Mouse (Mus musculus) mature B cell (primary cell): ENCODE data around the gene Cxcl12.

ENCODE experiments used
- in situ Hi-C: fragments of 300-500 bp; cut with MboI; formaldehyde crosslinking; loops from 2 replicates; pipeline ENCODE4 v1.14.3; 2019

Gene Cxcl12

DNA sequence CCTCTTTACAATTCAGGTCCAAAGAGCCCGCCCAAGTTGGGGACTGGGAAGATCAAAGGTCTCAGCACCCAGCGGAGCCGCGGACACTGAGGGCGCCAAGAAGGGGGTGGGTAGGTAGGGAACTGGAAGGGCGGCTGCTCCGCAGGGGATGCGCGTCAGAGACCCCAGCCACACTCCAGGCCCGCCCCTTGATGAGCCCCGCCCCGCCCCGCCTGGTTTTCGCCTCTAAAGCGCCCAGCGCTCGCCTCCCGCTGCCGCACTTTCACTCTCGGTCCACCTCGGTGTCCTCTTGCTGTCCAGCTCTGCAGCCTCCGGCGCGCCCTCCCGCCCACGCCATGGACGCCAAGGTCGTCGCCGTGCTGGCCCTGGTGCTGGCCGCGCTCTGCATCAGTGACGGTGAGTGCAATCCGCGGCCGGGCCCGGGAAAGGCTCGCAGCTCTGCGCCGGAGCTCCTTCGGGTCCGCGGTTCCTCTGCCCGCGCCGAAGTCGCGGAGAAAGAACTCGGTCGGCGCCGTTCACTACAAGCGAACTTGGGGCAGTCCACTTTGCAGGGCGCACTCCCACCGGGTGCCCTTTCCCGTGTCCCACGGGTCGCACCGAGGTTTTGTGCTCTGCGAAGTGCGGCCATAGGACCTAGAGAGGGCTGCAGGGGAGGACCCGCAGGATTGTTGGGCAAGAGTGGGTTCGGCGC, at the start of gene Cxcl12:
TSS of gene Cxcl12 (plus strand) at position 215 of the 691 bp plus-strand sequence.
- in situ Hi-C loops: no loop called here

DNA sequence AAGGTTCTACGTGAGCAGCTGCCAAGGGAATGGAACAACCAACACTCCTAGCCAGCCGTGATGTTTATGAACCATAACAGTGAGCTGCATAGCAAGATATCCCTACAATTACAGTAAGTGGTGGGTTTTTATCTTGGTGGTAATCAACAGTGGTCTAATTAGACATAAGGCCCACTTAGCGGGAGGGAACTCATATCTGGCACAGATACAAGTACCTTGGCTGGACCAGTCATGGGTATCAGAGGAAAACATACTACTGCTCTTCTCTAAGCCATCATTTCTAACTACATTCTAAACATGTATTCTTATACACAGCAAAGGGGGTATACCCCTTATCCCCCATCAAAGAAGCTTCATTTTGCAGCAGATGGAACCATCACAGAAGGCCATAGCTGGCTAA, 46.3 kb upstream of the Cxcl12 start:
- in situ Hi-C loops: no loop called here

DNA sequence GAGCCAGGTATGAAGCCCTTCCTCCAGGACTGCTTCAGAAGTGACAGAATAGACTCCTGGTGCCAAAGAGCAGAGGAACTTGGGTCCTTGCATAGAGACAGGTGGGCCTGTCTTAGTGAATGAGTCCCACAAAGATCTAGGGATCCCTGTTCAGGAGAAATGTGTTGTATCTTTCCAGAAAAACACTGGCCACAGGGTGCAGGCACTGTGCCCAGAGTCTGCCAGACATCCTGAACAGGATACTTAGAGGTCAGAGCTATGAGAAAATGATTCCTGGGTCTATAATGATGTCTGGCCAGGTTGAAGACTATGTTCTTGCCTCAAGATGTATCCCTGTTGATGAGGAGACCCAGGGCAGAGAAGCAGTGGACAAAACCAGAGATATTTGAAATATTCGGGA, 42.0 kb upstream of the Cxcl12 start:
- in situ Hi-C loops: no loop called here

DNA sequence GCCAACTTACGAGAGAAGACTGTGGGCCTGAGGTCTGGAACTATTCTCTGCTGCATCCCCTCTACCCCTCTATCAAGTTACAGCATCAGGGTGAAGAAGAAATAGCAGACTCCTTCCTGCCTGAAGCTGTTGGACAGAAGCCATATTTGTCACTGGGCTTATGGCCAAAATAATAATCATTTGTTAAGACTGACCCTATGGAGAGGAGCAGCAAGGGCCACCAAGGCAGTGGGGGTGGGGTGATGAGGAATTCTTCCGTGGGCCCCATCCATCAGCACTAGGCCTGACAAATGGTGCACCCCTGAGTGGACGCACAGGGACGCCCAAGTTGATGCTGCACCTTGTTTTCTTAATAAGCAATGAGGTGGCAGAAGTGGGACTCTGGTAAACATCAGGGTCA, 38.9 kb upstream of the Cxcl12 start:
- in situ Hi-C loops: no loop called here

DNA sequence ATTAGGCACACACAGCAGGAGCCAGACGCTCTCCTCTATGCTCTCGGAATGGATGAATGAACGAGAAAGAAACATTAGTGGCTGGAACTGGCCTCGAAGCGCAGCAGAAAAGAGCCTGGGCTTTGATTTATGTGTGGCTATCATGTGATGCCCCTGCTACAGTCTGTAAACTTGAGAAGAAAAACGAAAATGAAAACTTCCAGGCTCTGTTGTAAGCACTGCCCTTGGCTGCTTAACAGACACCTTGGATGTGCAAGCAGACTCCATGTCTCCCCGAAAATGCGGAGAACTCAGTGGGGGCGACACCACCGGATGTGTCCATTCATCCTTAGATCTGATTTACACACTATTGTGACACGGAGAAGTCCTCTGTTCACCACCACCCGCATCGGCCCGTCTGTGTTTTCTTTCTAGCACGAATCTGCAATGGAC, 37.6 kb upstream of the Cxcl12 start:
- in situ Hi-C loops: no loop called here

DNA sequence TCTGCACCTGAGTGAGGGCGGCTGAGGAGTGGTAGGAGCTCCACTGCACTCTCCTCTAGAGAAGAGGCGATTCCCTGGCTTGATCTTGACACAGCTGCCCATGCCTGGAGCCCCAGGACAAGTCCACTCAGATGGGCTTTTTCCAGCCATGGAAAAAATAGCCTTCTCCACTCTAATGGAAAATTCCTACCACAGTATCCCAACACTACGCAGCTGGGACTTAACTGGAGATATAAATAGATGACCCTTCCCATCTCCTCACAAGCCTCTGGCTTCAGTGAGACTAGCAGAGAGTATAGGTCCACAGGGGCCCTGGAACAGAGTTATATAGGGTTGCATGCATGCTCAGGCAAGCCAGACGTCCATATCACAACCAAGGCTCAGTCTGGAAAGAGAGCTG, 33.8 kb upstream of the Cxcl12 start:
- in situ Hi-C loops: no loop called here

DNA sequence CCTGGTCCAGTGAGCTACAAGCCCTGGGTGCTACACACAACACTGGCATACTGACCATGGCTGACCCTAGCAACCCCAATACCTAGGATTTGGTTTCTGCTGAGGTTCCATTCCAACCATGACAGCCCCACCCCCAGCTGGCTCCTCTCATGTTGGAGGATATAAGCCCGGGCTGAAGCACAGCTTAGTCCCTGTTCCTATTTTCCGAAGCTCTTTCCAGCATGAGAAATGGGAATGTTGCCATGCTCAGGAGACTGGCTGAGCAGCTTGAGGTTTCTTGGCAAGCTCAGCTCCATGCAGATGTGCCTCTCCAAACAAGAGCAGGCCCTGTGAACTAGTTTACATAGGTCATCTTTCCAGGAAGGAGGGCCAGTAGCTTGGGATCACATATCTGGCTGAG, 30.6 kb upstream of the Cxcl12 start:
- in situ Hi-C loops: no loop called here

DNA sequence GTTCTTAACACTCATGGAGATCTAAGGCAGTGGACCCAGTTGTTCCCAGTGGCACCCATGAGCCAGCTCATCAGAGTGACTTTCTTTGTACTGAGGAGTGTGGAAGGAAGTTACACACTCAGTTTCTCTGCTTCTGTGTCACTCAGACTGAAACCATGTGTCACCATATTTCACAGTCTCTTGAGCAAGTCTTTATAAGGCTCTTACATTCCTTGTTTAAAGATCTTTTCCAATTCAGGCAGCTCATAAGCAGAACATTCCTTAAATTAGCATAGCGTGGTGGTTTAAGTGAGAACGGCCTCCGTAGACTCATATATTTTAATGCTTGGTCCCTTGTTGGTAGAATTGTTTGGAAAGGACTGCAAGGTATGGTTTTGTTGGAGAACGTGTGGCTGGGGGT, 27.4 kb upstream of the Cxcl12 start:
- in situ Hi-C loops: no loop called here

DNA sequence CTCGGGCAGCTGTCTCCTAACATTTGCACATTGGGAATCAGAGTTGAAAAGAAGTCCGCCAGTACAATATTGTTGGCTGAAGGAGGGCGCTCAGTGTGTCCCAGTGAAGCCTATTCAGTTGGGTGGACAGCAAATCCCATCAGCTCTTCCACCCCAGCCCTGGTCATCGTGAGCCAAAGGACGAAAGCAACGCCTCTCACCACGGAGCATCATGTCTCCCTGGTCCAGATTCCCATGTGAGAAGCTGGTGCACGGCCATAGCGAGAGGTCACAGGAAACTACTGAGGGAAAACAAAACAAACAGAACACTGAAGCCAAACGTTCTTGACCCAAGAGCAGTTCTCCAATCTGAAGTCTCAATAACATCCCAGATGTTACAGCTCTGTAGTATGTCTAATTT, 21.4 kb upstream of the Cxcl12 start:
- in situ Hi-C loops: no loop called here

DNA sequence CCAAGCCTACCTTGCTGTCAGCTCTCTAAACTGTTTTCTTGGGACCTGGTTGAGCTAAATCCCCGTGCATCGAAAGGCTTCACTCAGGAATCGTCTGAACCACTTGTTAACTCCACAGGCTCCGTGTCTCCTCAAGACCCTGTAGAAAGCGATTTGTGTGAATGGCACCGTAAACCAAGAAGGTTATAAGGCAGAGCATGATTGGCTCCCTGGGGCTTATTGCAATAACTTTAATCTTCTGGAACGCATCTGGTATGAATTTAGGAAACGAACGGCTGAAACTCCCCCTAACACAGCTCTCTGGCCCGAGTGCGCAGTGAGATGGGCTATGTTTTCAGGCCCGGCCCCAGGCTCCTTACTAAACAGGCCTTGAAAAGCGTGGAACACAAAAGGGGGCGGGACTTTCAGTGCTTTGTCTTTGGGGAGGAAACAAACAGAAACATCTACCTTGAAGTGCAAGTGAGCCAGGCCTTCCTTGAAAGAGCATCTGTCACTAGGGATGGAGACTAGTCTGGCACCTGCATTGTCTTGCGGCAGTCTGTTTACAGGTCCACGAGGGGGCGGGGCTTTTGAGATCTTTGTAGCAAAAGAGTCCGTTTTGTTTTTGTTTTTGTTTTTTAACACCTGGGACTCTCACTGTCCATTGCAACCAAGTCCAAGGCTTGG, 16.7 kb upstream of the Cxcl12 start:
- in situ Hi-C loops: no loop called here

DNA sequence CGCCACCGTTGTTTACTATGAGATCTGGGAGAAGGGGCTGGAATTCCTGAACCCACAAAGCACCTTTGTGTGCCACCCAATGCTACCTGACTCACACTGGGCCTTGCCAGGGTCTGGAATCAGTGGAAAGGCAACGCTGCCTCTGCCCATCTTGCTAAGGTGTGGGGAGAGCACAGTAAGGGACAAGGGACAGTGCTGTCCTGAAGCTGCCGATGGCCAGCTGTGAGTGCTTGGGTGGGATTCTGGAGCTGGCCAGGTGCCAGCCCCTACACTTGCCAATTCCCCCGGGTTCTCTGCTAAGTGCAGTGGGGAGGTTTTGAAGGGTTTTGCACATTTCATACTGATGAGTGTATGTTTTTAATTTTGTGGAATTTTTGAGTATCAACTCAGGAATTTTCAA, 15.3 kb upstream of the Cxcl12 start:
- in situ Hi-C loops: no loop called here

DNA sequence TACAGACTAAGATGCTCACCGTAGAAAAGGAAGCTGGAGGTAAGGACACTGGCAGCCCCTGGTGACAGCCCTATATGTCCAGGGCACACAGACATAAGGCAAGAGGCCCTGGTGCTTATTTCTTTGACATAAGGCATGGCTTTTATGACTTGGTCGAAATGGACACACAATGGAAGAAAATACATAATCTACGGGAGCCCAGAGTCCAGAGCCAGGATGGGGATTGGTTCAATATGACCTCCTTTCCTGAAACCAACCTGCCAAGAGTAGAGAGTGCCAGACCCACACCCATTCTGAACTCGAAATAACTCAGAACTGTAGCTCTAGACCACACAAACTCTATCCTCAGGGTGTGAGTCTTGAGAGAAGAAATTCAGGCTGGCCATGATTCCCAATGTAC, 11.5 kb upstream of the Cxcl12 start:
- in situ Hi-C loops: no loop called here

DNA sequence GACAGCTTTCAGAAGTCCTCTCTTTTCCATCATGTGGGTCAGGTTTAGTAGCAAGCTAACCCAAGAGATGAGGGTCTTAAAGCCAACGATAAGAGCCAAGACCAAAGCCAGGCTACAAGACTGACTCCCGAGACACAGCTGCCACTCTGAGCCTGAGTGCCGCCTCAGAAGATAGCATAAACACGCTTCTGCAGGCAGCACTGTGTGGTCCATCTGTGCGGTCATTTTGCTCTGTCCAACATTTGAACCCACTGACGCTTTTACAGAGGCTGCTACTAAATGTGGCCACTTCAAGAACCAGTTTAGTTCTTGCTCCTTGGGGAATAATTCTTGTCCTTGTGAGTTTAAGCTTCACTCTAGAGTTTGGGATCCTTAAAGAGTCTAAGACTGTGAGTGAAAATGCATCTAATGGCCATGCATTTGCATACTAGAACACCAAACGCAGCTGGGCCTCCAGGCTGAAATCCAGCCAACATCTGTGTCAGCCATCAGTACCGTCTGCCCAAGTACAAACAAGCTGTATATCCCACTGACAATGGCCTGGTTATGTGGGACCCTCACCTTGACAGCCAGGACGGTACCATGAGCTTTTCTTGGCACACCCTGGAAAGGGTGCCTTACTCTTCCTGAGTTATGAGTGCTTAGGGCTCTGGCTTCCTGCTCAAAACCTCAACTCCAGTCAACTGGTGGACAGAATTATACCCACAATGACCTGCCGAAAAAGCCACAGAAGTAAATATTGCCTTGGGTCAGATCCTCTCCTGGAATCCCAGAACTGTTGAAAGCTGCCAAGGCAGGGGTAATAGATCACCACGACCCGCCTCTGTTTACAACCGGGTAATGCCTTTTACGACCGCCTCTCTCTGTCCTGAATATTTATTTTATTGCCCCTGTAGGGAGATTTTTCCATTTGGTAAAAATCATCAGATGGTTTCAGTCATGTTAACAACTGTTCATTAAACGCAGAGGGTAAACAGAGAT, 8.3 kb upstream of the Cxcl12 start:
- in situ Hi-C loops: no loop called here

DNA sequence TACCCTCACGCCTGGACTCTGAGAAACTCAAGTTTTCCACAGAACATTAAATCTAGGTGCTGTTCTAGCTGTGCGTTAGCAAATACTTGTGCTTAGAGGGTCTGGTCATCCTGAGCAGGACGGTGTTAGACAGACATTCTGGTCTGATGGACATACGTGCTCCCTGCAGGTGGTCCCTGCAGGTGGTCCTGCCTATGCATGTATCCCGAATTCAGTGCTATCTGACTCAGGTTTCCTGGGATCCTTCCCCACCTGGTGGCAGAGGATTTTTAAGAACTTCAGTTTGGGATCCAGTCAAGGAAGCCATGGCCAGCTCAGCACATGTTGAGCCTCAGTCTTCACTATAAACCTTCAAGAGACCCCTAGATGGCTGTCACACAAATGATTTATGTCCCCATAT, 4.8 kb upstream of the Cxcl12 start:
- in situ Hi-C loops: no loop called here

DNA sequence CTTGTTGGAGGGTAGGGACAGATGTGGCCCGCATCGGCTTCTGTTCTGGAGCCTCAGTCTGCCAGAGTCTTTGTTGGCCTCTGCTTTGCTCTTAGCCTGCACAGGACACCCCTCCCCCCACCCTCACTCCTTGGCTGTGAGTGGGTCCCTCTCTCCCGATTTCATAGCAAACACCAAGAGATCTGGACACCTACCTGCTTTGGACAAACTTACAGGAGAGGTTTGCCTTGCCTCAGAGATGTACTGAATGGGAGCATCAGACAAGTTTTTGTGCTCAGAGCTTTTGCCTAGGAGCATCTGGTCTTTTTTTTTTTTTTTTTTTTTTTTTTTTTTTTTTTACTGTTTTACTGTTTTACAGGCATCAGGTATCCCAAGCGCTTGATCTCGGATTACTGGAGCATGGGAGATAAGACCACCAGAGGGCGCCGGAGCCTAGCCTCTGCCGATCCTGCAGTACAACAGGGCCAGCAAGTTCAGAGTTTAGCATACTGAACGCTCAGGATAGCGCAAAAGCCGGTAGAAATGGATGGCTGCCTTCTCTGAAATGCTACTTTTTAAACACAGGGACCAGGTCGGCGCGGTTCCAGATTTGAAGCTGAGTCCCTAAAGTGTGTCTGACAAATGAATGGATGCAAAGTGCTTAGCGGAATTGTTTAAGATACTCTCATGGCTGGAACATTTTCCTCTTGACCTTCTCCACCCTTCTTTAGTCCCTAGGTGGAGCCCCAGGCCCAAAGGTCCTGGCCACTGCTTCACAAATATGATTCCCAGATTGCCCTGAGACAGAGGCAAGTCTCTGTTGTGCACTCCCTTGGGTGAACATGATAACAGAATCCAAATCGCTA, 1.5 kb upstream of the Cxcl12 start:
- in situ Hi-C loops: no loop called here

DNA sequence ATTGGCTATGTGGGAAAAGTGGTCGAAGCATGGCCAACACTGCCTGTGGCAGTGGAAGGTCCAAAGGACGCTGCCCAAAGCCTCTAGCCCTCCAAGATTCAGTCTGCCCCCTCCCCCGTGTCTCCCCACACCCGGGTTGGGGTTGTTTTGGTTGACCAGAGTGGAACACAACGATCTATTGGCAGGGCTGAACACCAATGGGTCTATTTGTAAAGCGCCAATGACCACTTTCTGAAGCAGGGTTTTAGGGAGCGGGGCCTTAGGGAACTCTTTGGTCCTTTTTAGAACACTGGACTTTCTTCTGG, 957 bp upstream of the Cxcl12 start:
- in situ Hi-C loops: no loop called here

DNA sequence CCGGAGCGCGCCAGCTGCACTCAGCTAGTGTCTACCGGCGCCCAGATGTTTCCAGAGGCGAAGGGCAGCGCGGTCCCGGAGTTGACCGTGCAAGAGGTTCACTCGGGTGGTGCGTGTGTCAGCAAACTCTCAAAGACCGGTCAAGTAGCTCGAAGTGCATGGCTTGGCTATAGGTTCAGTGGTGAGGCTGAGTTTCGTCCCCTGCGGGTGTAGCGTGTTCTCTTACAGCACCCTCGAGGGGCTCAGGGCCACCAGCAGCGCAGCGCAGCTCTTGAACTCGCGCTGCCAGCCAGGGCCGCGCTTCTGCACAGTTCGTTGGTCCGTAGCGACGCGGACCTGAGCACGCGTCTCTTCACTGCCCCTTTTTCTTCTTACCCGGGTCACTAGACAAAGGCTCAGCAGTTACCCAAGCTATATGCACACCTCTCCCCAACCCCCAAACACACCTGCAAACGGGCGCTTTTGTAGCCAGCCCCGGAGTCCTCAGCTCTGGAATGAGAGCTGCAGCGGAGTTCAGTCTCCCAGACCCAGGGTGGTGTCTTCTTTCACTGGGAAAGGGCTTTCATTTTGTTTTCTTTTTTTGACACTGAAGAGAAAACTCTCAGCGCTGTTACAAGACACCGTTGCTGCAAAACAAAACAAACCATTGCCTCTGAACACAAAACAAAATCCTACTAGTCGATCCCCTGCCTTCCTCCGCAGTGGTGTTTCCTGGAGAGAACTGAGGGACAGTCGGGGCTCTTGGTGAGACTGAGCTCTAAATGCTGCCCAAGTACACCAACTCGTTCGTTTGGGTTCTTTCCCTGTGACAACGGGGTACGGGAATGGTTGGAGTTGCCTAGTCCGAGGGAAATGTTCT, 945 bp downstream of the Cxcl12 start:
- in situ Hi-C loops: no loop called here

DNA sequence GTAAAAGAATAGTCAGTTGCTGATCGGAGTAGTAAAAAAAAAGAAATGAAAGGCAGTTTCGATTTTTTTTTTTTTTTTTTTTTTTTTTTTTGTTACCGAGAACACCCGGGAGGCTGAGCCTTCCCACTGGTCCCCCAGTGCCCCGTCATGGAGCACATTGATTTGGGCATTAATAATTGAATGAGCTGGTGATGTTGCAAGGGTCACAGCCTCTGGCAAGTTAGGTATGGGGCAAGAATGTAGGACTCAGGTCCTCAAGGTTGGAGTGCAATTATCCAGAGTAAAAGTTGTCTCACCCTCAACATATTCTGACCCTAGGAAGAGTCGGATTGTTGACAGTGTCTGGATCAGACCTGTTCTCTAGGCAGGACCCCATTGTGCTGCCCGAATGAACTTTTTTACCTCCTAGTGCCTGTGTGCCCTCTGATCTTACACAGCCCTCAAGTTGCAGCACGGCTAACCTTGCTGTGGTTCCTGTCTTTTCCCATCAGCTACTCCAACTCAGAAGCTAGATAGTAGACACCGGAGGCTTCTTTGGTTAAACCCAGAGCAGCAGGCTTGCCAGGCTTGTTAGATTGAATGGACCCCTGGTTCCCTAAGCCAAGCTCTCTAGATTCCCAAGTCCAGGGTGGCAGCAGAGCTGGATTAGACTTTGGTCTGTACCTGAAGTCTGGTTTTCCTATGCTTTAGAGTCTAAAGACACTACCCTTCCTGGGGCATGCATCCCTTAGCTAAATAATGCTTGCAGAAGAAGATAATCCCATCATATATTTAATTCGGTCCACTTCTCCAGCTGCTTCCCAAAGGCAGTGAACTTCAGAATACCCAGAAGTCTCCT, 1.8 kb downstream of the Cxcl12 start:
- in situ Hi-C loops: no loop called here

DNA sequence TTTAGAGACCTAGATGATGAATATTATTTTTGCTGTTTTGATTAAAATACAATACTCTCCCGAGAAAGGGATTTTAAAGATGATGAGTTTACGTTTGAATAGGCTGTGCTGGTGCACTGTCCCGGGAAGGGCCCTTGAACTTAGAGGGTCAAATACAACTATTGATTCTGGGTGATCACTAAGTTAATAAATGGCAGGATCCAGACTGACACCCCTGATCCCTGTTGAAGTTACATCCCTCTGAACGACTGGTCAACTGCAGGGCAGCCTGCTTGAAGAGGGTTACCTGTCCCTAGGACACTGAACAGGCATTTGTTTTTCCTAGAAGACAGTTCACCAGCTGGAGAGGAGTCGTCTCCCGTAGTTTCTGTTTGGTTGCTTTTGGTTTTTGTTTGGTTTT, 4.0 kb downstream of the Cxcl12 start:
- in situ Hi-C loops: no loop called here

DNA sequence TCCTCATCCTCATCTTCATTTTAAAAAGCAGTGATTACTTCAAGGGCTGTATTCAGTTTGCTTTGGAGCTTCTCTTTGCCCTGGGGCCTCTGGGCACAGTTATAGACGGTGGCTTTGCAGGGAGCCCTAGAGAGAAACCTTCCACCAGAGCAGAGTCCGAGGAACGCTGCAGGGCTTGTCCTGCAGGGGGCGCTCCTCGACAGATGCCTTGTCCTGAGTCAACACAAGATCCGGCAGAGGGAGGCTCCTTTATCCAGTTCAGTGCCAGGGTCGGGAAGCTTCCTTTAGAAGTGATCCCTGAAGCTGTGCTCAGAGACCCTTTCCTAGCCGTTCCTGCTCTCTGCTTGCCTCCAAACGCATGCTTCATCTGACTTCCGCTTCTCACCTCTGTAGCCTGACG, 5.5 kb downstream of the Cxcl12 start:
- in situ Hi-C loops: no loop called here
